Mouse (Mus musculus): ENCODE measurements at regions not wholly inside any gene's neighbourhood (a gene's known extent, or its start where the extent isn't known, plus 50 kb on each side); places are given as distances from the start of the nearest gene placed in this dataset.

DNA sequence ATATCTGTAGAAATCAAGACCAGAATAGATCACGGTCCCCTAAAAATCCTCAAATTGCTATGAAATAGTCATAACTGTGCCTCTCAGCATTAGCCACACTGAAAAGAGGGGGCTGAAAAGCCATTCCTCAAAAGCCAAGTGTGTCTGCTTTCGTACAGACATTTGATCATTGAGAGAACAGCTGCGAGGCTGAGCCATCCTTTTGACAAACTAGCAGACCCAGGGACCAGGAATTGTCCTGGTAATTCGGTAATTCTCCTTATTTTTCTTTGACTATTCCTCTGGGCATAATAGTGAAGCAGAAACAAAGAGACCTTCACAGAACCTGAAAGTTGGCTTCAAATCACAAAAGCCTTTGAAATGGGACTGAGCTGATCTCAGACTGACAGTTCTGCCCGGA is 206.8 kb downstream of the Rps12 start:
- H3K36me3 ChIP-seq (replicated peaks): no peaks in the 10 kb centered on the region
- no peaks in the 10 kb centered on the region for H3K4me1 ChIP-seq (ENCODE audit: insufficient read depth, low read depth, low read length)
- H3K4me3 ChIP-seq (ENCODE audit: low read depth, low read length): no peak overlapping the region
- no peak for TF ChIP-seq CTCF (IDR thresholded peaks at IDR 0.05; ENCODE audit: low read depth, low read length)
- TF ChIP-seq POLR2AphosphoS5 (IDR thresholded peaks at IDR 0.05; ENCODE audit: insufficient replicate concordance, low read depth, low read length): no peak
- no peak for TF ChIP-seq GATA2 (IDR thresholded peaks at IDR 0.05; ENCODE audit: borderline replicate concordance, low read depth, low read length)
- TF ChIP-seq TAL1 (conservative IDR thresholded peaks at IDR 0.05; ENCODE audit: low read depth, low read length): no peak
- no peak for TF ChIP-seq GATA1 (IDR thresholded peaks at IDR 0.05; ENCODE audit: borderline replicate concordance, low read length)
- no peaks in the 10 kb centered on the region for H3K9me3 ChIP-seq (replicated peaks)
- no peak for DNase-seq (ENCODE audit: low spot score)
- H3K27me3 ChIP-seq (ENCODE audit: insufficient read depth, low read length): no peaks in the 10 kb centered on the region
- ATAC-seq (ENCODE audit: extremely low read depth, insufficient number of reproducible peaks, low FRiP score, poor library complexity, severe bottlenecking): no peak

DNA sequence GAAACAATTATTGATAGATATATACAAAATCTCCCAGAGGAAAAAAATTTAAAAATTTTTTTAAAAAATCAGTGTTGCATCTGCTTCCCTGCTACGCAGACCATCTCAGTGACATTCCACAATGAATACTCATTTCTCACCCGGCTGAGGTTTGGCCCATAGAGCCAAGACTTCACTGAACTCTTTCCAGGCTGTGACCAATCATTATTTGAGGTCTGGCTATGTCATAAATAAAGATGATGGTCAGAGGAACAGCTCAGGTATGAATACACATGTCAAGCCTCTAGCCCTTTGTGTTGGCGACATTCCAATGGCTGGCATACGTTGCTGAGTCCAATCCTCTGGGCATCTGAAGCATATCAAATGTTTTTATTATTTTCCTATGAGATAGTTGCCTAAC is 216.1 kb downstream of the Rps12 start:
- no peaks in the 10 kb centered on the region for H3K9me3 ChIP-seq (replicated peaks)
- H3K36me3 ChIP-seq (replicated peaks): no peaks in the 10 kb centered on the region
- H3K4me1 ChIP-seq (ENCODE audit: insufficient read depth, low read depth, low read length): no peaks in the 10 kb centered on the region
- TF ChIP-seq GATA1 (IDR thresholded peaks at IDR 0.05; ENCODE audit: borderline replicate concordance, low read length) (no peak), GATA2 (IDR thresholded peaks at IDR 0.05; ENCODE audit: borderline replicate concordance, low read depth, low read length) (no peak), CTCF (IDR thresholded peaks at IDR 0.05; ENCODE audit: low read depth, low read length) (no peak), POLR2AphosphoS5 (IDR thresholded peaks at IDR 0.05; ENCODE audit: insufficient replicate concordance, low read depth, low read length) (no peak), TAL1 (conservative IDR thresholded peaks at IDR 0.05; ENCODE audit: low read depth, low read length) (no peak)
- ATAC-seq (ENCODE audit: extremely low read depth, insufficient number of reproducible peaks, low FRiP score, poor library complexity, severe bottlenecking) (no peak), DNase-seq (ENCODE audit: low spot score) (no peak)
- no peaks in the 10 kb centered on the region for H3K27me3 ChIP-seq (ENCODE audit: insufficient read depth, low read length)
- no peak overlapping the region for H3K4me3 ChIP-seq (ENCODE audit: low read depth, low read length)

GRCm38 (mm10) chr10:23569386-23569785 is 217.7 kb downstream of the Rps12 start:
- ATAC-seq (ENCODE audit: extremely low read depth, insufficient number of reproducible peaks, low FRiP score, poor library complexity, severe bottlenecking) (no peak), DNase-seq (ENCODE audit: low spot score) (no peak)
- no peaks in the 10 kb centered on the region for H3K9me3 ChIP-seq (replicated peaks)
- no peaks in the 10 kb centered on the region for H3K27me3 ChIP-seq (ENCODE audit: insufficient read depth, low read length)
- no peaks in the 10 kb centered on the region for H3K36me3 ChIP-seq (replicated peaks)
- no peak overlapping the region for H3K4me3 ChIP-seq (ENCODE audit: low read depth, low read length)
- no peaks in the 10 kb centered on the region for H3K4me1 ChIP-seq (ENCODE audit: insufficient read depth, low read depth, low read length)
- TF ChIP-seq CTCF (IDR thresholded peaks at IDR 0.05; ENCODE audit: low read depth, low read length): no peak

DNA sequence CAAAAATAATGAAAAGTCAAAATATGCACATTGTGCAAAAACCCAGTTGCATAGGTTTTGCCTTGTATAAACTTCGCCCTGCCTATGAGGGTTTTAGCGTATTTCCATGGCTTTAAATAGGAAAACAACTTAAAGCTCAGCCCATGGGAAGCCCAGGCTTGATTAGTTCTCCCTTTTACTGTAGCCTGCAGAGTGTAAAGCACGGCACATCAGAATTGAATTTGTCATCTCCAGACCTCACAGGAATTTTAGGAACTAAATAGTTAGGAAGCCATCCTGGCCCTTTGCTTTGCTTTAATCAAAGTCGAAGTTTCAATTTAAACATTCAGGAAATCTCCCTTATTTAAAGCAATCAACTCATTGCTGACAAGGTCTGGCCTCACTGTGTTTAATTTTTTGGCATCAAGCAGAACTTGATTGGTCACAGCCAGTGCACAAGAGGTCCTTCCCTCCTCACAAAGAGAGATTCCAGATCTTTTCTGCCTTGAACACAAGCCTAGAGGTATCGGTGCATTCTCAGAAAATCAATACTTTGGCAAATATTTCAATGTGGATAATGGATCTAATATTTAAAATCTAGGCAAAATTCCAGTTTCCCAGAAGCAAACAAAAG is 211.8 kb upstream of the Eya4 start:
- no peak for DNase-seq (ENCODE audit: low spot score)
- no peaks in the 10 kb centered on the region for H3K9me3 ChIP-seq (replicated peaks)
- no peak for TF ChIP-seq GATA2 (IDR thresholded peaks at IDR 0.05; ENCODE audit: borderline replicate concordance, low read depth, low read length)
- TF ChIP-seq POLR2AphosphoS5 (IDR thresholded peaks at IDR 0.05; ENCODE audit: insufficient replicate concordance, low read depth, low read length): no peak
- TF ChIP-seq TAL1 (conservative IDR thresholded peaks at IDR 0.05; ENCODE audit: low read depth, low read length): no peak
- no peak for TF ChIP-seq CTCF (IDR thresholded peaks at IDR 0.05; ENCODE audit: low read depth, low read length)
- TF ChIP-seq GATA1 (IDR thresholded peaks at IDR 0.05; ENCODE audit: borderline replicate concordance, low read length): no peak
- no peaks in the 10 kb centered on the region for H3K4me1 ChIP-seq (ENCODE audit: insufficient read depth, low read depth, low read length)
- ATAC-seq (ENCODE audit: extremely low read depth, insufficient number of reproducible peaks, low FRiP score, poor library complexity, severe bottlenecking): no peak
- H3K27me3 ChIP-seq (ENCODE audit: insufficient read depth, low read length): no peaks in the 10 kb centered on the region
- no peak overlapping the region for H3K4me3 ChIP-seq (ENCODE audit: low read depth, low read length)
- H3K36me3 ChIP-seq (replicated peaks): no peaks in the 10 kb centered on the region

DNA sequence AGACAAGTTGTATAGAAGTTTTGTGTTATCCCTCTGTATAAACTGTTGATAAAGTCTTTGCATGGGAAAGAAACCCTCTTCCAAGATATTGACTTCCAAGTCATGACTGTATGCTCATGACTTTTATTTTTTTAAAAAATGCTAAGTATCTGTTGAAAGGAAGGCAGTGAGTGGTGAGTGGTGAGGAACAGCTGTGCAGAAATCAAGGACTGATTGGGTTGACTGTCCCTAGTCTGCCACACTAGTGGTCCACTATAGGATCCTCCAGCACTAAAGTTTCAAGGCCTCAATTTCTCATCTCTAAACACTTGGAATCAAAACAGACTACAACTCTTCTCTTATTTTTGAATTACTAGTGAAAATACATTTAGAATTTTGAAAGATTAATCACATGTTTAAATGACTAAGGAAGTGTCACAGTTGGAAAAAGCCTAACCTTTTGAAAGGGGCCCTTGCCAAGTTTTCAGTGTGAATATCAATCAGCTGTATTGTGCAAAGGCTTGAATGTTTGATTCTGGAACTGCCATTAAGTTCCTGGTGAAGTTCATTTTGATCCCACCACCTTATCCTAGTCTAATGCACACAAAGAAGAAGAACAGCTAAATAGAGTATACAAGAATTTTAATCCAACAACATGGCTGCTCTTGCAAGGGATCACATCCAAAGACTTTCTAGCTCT is 209.5 kb upstream of the Eya4 start:
- ATAC-seq (ENCODE audit: extremely low read depth, insufficient number of reproducible peaks, low FRiP score, poor library complexity, severe bottlenecking) (no peak), DNase-seq (ENCODE audit: low spot score) (no peak)
- Histone ChIP-seq H3K4me3 (ENCODE audit: low read depth, low read length) (no peak overlapping the region), H3K9me3 (replicated peaks) (no peaks in the 10 kb centered on the region), H3K27me3 (ENCODE audit: insufficient read depth, low read length) (no peaks in the 10 kb centered on the region), H3K4me1 (ENCODE audit: insufficient read depth, low read depth, low read length) (no peaks in the 10 kb centered on the region), H3K36me3 (replicated peaks) (no peaks in the 10 kb centered on the region)
- TF ChIP-seq GATA1 (IDR thresholded peaks at IDR 0.05; ENCODE audit: borderline replicate concordance, low read length): no peak
- no peak for TF ChIP-seq GATA2 (IDR thresholded peaks at IDR 0.05; ENCODE audit: borderline replicate concordance, low read depth, low read length)
- TF ChIP-seq TAL1 (conservative IDR thresholded peaks at IDR 0.05; ENCODE audit: low read depth, low read length): no peak
- no peak for TF ChIP-seq CTCF (IDR thresholded peaks at IDR 0.05; ENCODE audit: low read depth, low read length)
- TF ChIP-seq POLR2AphosphoS5 (IDR thresholded peaks at IDR 0.05; ENCODE audit: insufficient replicate concordance, low read depth, low read length): no peak

DNA sequence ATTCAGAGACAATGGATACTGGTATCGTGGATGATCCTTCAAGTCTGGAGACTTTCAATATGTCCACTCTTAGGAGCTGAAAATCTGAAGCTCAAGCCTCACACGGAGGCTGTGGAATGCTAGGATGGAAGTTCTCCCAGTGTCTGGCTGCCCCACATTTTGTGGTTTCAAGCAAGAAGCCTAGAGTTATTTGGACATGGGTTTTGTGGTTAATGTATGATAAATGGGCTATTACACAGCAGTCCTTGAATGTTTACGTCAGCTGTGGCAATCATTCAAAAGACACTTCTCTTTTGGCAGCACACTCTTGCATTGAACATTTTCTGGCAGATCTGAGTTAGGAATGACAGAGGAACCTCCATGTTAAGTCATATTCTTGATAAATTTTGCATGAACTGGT is 207.2 kb upstream of the Eya4 start:
- no peak for TF ChIP-seq GATA1 (IDR thresholded peaks at IDR 0.05; ENCODE audit: borderline replicate concordance, low read length)
- TF ChIP-seq TAL1 (conservative IDR thresholded peaks at IDR 0.05; ENCODE audit: low read depth, low read length): no peak
- no peak for TF ChIP-seq GATA2 (IDR thresholded peaks at IDR 0.05; ENCODE audit: borderline replicate concordance, low read depth, low read length)
- TF ChIP-seq CTCF (IDR thresholded peaks at IDR 0.05; ENCODE audit: low read depth, low read length): no peak
- Histone ChIP-seq H3K4me3 (ENCODE audit: low read depth, low read length) (no peak overlapping the region), H3K36me3 (replicated peaks) (no peaks in the 10 kb centered on the region), H3K4me1 (ENCODE audit: insufficient read depth, low read depth, low read length) (no peaks in the 10 kb centered on the region), H3K9me3 (replicated peaks) (no peaks in the 10 kb centered on the region), H3K27me3 (ENCODE audit: insufficient read depth, low read length) (no peaks in the 10 kb centered on the region)
- ATAC-seq (ENCODE audit: extremely low read depth, insufficient number of reproducible peaks, low FRiP score, poor library complexity, severe bottlenecking) (no peak), DNase-seq (ENCODE audit: low spot score) (no peak)
